Mouse (Mus musculus) heart, embryonic 12.5 days (tissue): ENCODE results near the gene Aox4. TPM values are rescaled to one million over a fixed set of nuclear protein-coding genes. Genes with fewer than 3 reads are reported as not detected.

Source experiments
- ATAC-seq: fragments of 200-750 bp; cut with Nextera tagmentation; 2 replicates; pipeline ENCODE4 v1.8.0; 2017; ENCODE audit warnings: moderate TSS enrichment, moderate library complexity; ENCODE audit not compliant: insufficient number of reproducible peaks, low FRiP score
- H3K27ac ChIP-seq: fragments of 300-500 bp; sonication (generic); 2 replicates; pipeline ENCODE4 v1.5.1; 2016; ENCODE audit warnings: mild to moderate bottlenecking, moderate library complexity; ENCODE audit not compliant: poor library complexity, severe bottlenecking
- H3K27me3 ChIP-seq: fragments of 300-500 bp; sonication (generic); replicated peaks from 2 replicates; pipeline ENCODE4 v1.6.1; 2016; ENCODE audit warnings: mild to moderate bottlenecking, moderate library complexity
- H3K36me3 ChIP-seq: fragments of 300-500 bp; sonication (generic); 2 replicates; pipeline ENCODE4 v1.6.1; 2016; ENCODE audit warnings: mild to moderate bottlenecking, moderate library complexity
- H3K4me1 ChIP-seq: fragments of 300-500 bp; sonication (generic); replicated peaks from 2 replicates; pipeline ENCODE4 v1.6.1; 2016; ENCODE audit warnings: mild to moderate bottlenecking
- H3K4me2 ChIP-seq: fragments of 300-500 bp; sonication (generic); 2 replicates; pipeline ENCODE4 v1.6.1; 2016; ENCODE audit warnings: mild to moderate bottlenecking, moderate library complexity
- H3K4me3 ChIP-seq: fragments of 300-500 bp; sonication (generic); 2 replicates; pipeline ENCODE4 v1.5.1; 2016; ENCODE audit warnings: mild to moderate bottlenecking
- H3K9ac ChIP-seq: fragments of 300-500 bp; sonication (generic); 2 replicates; pipeline ENCODE4 v1.6.1; 2016; ENCODE audit warnings: mild to moderate bottlenecking, moderate library complexity
- H3K9me3 ChIP-seq: fragments of 300-500 bp; sonication (generic); replicated peaks from 2 replicates; pipeline ENCODE4 v1.6.1; 2016; ENCODE audit warnings: mild to moderate bottlenecking, moderate library complexity
- WGBS: fragments of 180-500 bp; shearing (Covaris S2); methylation state at CpG from one replicate; pipeline ENCODE4 v1.1.7; 2016; 5-methylcytosine and 5-hydroxymethylcytosine counted together
- polyA plus RNA-seq: library from polyadenylated mRNA; unstranded; fragments of >200 nt; fragmentation: Nextera tagmentation; extraction: Ambion mirVana; gene quantifications from 2 replicates; pipeline ENCODE4 v1.2.1, GENCODE M21; 2016

The Aox4 gene
- polyA plus RNA-seq, 1 experiment from 2014 or later = 0.27 TPM

DNA sequence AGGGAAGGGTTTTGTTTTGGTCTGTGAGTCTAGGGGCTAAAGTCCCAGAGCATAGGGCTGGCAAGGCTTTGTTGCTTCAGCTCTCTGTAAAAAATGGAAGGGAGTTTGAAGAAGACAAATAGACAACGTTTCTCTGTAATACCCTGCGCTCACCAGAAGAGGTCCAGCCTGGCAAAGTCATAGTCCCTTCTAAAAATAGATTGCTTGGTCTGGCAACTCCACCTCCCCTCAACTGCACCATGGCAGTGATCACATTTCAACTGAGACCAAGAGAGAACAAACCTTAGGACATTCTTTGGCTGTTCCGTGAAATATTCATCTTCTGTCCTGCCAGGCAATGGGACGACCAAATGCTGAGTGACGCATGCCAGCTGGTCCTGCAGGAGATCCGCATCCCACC lies 30.1 kb downstream of the Aox4 start:
- 46% methylated on average over 6 of the region's 6 CpGs for WGBS
- no peaks in the 10 kb centered on the region for H3K9me3 ChIP-seq
- no peak overlapping the region for H3K9ac ChIP-seq
- ATAC-seq = no peak
- no peaks in the 10 kb centered on the region for H3K27me3 ChIP-seq
- no peaks in the 10 kb centered on the region for H3K36me3 ChIP-seq
- no peak overlapping the region for H3K4me3 ChIP-seq
- H3K4me1 ChIP-seq = peaks cover 15% of the 10 kb centered on the region
- no peak overlapping the region for H3K4me2 ChIP-seq
- H3K27ac ChIP-seq = no peak overlapping the region

DNA sequence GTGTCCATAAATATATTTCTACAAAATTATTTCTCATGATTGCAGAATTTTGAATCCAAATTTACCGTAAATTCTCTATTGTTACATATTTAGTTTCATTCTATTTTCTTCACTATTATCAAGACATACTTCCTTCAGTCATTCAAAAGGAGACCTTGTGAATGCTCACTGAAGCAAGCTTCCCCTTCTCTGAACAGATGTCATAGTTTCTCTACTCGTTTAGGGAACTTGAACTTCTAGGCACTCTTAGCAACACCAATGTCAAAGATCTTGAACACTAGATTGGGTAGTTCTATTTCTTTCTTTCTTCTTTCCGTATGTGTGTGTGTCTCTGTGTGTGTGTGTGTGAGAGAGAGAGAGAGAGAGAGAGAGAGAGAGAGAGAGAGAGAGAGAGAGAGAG lies 34.3 kb downstream of the Aox4 start:
- Histone ChIP-seq H3K4me3 (no peak overlapping the region), H3K36me3 (no peaks in the 10 kb centered on the region), H3K27me3 (no peaks in the 10 kb centered on the region), H3K4me2 (no peak overlapping the region), H3K9ac (no peak overlapping the region), H3K9me3 (no peaks in the 10 kb centered on the region), H3K4me1 (no peaks in the 10 kb centered on the region), H3K27ac (no peak overlapping the region)
- WGBS = 73% methylated on average over 3 of the region's 3 CpGs
- ATAC-seq = no peak

DNA sequence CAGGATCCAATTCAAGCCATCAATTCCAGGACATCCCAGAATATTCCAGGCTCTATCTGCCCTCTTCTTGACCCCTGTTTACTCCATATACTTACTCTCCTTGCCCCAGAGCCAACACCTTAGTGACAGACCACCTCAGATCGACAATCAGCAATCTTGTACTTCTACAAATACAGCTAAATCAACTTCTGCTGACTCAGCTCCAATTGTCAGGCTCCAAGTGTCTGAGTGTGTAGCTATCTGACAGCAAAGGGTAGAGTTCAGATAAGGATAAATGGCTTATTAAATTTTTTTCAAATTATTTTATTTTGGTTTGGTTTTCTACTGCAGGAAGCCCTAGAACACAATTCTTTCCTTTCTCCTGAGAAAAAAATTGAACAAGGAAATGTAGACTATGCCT lies 38.3 kb downstream of the Aox4 start:
- no peak for ATAC-seq
- Histone ChIP-seq H3K9me3 (no peaks in the 10 kb centered on the region), H3K4me1 (no peaks in the 10 kb centered on the region), H3K27ac (no peak overlapping the region), H3K27me3 (no peaks in the 10 kb centered on the region), H3K4me2 (no peak overlapping the region), H3K9ac (no peak overlapping the region), H3K4me3 (no peak overlapping the region), H3K36me3 (no peaks in the 10 kb centered on the region)
- 68% methylated on average over 1 of the region's 1 CpGs for WGBS

DNA sequence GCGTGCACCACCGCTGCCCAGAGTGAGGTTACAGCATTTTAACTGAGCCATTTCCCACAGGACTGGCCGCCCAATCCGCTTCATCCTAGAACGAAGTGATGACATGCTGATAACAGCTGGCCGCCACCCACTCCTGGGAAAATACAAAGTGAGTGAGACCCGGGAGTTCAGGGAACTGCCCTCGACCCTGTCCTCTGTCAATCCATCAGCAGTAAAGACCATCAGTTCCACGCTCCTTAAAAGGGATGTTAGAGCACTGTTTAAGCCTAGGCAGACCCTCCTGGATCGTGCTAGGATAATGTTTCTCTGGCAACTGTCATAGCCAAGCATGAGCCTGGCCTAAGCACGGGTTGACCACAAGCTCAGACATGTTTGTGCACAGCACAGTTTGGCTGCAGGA lies 43.3 kb downstream of the Aox4 start:
- Histone ChIP-seq H3K4me3 (no peak overlapping the region), H3K9me3 (no peaks in the 10 kb centered on the region), H3K36me3 (no peaks in the 10 kb centered on the region), H3K4me1 (no peaks in the 10 kb centered on the region), H3K9ac (no peak overlapping the region), H3K27ac (no peak overlapping the region), H3K4me2 (no peak overlapping the region), H3K27me3 (no peaks in the 10 kb centered on the region)
- 46% methylated on average over 11 of the region's 11 CpGs for WGBS
- ATAC-seq = no peak

DNA sequence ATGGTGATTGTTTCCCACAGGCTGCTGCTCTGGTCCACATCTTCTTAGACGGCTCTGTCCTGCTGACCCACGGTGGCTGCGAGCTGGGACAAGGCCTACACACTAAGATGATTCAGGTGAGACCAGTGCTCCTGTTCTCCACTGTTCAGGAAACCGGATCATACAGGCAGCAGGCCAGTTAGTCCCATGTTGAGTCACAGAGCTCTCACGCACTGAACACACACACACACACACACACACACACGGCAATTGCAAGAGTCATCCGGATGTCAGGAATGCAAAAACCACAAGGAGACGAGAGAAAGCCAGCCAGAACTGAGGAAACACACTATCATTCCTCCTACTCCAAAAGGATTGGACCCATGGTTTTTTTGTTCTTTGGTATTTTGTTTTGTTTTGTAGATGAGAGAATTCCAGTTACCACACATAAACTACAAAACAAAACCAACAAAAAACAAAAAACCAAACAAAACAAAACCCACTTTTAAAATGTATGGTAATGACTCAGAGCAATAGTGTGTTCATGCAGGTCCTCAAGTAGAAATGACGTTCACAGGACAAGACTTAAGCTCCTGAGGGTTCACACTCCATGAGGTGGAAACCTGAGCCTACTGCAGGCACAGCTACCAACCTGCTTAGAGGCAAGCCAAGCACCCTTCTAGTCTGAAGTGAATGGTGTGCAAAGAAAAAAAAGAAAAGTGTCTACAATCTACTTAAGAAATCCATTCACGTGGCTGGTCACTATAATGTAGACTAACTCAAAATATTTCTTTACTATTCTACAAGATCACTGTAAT lies 47.2 kb downstream of the Aox4 start:
- H3K36me3 ChIP-seq = no peaks in the 10 kb centered on the region
- H3K9ac ChIP-seq = no peak overlapping the region
- no peak overlapping the region for H3K27ac ChIP-seq
- no peaks in the 10 kb centered on the region for H3K27me3 ChIP-seq
- WGBS = 77% methylated on average over 10 of the region's 10 CpGs
- no peaks in the 10 kb centered on the region for H3K4me1 ChIP-seq
- H3K4me3 ChIP-seq = no peak overlapping the region
- ATAC-seq = no peak
- no peaks in the 10 kb centered on the region for H3K9me3 ChIP-seq
- no peak overlapping the region for H3K4me2 ChIP-seq

DNA sequence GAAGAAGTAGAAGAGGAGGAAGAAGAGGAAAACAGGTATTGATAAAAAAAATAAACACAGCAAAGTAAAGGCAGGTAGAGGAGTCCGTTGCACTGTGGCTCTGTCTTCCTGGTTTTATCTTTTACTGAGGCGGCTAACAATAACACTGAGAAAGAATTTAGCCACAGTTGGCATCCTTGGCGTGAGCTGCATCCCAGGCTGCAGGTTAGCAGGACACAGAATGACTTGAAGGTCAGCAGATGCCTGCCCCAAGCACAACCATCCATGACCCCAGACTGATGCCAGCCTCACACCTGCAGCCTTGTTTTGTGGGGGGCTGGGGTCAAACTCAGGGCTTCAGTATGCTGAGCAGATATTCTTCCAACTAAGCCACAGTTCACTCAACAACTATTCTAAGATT lies 50.1 kb downstream of the Aox4 start:
- ATAC-seq = no peak
- no peaks in the 10 kb centered on the region for H3K36me3 ChIP-seq

DNA sequence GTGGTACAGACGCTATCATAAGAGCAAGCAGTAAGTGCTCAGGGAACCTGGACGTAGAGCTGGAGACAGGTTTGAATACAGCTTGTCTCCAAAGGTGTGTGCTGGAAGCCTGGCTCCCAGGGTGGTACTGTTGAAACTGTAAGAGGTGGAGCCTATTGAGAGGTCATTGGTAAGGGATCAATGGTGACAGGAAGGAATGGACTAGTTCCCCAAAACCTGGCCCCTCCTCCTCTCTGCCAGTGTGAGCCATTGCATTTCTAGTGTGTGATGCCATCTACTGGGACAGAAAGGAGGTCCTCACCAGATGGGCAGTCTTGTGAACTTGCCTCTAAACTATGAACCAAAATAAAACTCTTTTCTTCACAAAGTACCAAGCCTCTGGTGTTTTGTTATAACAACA lies 58.0 kb downstream of the Aox4 start:
- Histone ChIP-seq H3K36me3 (no peaks in the 10 kb centered on the region), H3K4me1 (no peaks in the 10 kb centered on the region), H3K4me2 (no peak overlapping the region), H3K9ac (no peak overlapping the region), H3K9me3 (no peaks in the 10 kb centered on the region), H3K27ac (no peak overlapping the region), H3K4me3 (no peak overlapping the region), H3K27me3 (peaks cover 8% of the 10 kb centered on the region; the same call in 1 of the 2 replicates)
- no peak for ATAC-seq
- WGBS = 76% methylated on average over 2 of the region's 2 CpGs

More for the DNA sequence above, 50.1 kb downstream of the Aox4 start:
- Histone ChIP-seq H3K4me3 (no peak overlapping the region), H3K4me2 (no peak overlapping the region), H3K9ac (no peak overlapping the region), H3K27me3 (no peaks in the 10 kb centered on the region), H3K9me3 (no peaks in the 10 kb centered on the region), H3K4me1 (no peaks in the 10 kb centered on the region), H3K27ac (no peak overlapping the region)
- WGBS = 31% methylated on average over 3 of the region's 3 CpGs

DNA sequence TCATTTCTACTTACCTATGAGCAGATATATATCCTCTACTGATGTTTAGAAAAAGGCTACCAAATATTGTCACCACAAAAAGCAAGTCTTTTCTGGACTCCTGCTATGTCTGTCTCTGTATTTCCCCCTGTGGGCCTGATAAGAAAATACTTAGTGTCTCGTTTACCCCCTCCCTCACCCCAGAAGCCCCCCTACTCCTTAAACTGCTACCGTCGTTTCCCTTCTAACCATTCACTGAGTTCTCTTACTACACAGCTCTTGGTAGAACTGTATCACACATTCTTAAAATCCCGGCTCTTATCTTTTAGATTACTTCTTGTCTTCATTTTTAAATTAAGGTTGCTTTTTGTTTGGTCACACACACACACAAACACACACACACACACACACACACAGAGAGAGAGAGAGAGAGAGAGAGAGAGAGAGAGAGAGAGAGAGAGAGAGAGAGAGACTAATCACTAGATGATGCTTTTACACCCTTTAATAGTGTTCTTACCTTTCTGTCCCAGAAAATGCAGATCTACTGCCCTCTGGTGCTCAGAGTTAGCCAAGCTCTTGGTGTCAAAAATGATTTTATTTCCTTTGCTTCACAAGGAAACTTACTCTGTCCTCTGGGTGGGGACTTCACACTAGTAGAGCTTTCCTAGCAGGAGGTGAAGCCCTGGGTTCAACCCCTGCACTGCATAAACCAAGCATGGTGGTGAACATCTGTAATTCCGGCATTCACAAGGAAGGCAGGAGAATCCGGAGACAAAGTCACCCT lies 60.8 kb downstream of the Aox4 start:
- H3K27ac ChIP-seq = no peak overlapping the region
- H3K27me3 ChIP-seq = peaks cover 8% of the 10 kb centered on the region; the same call in 1 of the 2 replicates
- peaks cover 2% of the 10 kb centered on the region; the same call in 1 of the 2 replicates for H3K4me1 ChIP-seq
- no peak overlapping the region for H3K9ac ChIP-seq
- no peaks in the 10 kb centered on the region for H3K36me3 ChIP-seq
- no peak overlapping the region for H3K4me2 ChIP-seq
- no peak for ATAC-seq
- 32% methylated on average over 6 of the region's 6 CpGs for WGBS
- H3K9me3 ChIP-seq = no peaks in the 10 kb centered on the region
- H3K4me3 ChIP-seq = no peak overlapping the region

DNA sequence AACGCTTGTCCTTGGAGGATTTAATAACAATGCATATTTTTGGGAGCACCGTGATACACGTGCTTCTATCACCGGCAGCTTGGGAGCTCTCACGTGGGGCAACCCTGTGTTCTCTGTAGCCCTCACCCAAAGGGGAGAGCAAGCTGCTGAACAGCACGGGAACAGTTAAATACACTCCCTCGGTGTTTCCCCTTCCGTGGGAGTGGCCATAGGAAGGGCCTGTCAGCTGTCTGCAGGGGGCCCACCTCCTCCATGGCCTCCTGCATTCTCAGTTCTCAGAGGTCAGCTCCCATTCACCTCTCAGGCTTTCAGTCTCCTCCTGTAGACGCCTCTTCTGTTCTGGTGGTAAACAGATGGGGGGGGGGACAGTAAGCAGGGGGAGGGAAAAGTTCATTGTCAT lies 65.7 kb downstream of the Aox4 start:
- Histone ChIP-seq H3K27ac (no peak overlapping the region), H3K4me2 (peak overlapping the region; percentile 11; the same call in 1 of the 2 replicates), H3K9me3 (no peaks in the 10 kb centered on the region), H3K27me3 (peaks cover 4% of the 10 kb centered on the region; the same call in 1 of the 2 replicates), H3K36me3 (no peaks in the 10 kb centered on the region), H3K9ac (no peak overlapping the region), H3K4me1 (peaks cover 3% of the 10 kb centered on the region; the same call in 1 of the 2 replicates), H3K4me3 (no peak overlapping the region)
- 24% methylated on average over 9 of the region's 9 CpGs for WGBS
- no peak for ATAC-seq

DNA sequence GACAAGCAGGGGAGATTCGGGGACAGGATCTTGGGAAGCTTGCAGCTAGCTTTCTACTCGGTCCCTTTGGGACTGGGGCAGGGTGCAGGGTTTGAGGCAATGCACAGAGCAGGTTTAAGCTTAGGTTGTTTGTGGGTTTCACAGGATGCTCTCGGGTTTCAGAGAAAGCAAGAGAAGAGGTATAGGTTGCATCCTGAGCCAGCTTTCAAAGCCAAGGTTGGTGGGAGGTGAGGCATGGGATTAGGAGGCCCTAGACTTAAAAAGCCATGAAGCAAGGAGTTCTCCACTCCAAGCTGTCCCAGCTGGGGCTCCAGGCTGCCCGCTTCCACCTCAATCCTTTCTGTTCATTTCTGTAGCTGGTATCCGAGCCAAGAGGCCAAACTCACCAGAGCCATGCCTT lies 67.8 kb downstream of the Aox4 start, which contains the start of gene Aox2:
Gene Aox2 (plus strand): TSS at position 301 of the 400 bp plus-strand sequence.
- WGBS = 75% methylated on average over 5 of the region's 5 CpGs
- Histone ChIP-seq H3K9me3 (no peaks in the 10 kb centered on the region), H3K9ac (no peak within 1 kb of the TSS), H3K36me3 (no peaks in the 10 kb centered on the region), H3K4me1 (peaks cover 3% of the 10 kb centered on the region; the same call in 1 of the 2 replicates), H3K4me3 (no peak within 1 kb of the TSS), H3K27me3 (peaks cover 4% of the 10 kb centered on the region; the same call in 1 of the 2 replicates), H3K4me2 (no peak within 1 kb of the TSS), H3K27ac (no peak within 1 kb of the TSS)
- ATAC-seq = no peak

DNA sequence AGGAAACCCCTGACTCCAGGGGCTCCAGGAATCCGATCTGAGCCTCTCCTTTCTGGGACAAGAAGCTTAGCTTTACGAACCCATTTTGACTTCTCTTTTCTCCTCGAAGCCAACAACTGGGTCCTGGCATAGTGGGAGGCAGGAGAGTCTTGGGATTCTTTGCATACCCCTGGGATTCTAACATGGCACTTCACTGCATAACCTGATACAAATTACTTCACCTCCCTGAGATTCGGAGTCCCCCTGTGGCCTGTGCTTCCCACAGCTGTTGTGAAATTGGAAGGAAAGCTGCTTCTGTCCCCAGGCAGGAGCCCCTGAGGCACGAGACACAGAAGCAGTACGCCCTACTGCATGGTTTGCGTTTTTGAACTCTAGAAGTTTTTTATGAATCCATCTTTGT lies 68.3 kb downstream of the Aox4 start:
- Histone ChIP-seq H3K9me3 (no peaks in the 10 kb centered on the region), H3K4me2 (no peak overlapping the region), H3K4me1 (peaks cover 3% of the 10 kb centered on the region; the same call in 1 of the 2 replicates), H3K9ac (no peak overlapping the region), H3K27ac (no peak overlapping the region), H3K4me3 (no peak overlapping the region), H3K27me3 (peaks cover 4% of the 10 kb centered on the region; the same call in 1 of the 2 replicates), H3K36me3 (no peaks in the 10 kb centered on the region)
- ATAC-seq = no peak
- 64% methylated on average over 7 of the region's 7 CpGs for WGBS
